Mouse (Mus musculus) frontal cortex, adult (tissue): ENCODE results near the gene Ccl21a.
"Not testable (repeated sequence)": the region's sequence is repeated elsewhere in the genome, so short reads cannot be mapped to it uniquely, and the experiment has no call there.

Experiments used
- ATAC-seq: cut with Nextera tagmentation; 2 replicates; pipeline ENCODE4 v1.9.2; 2017; ENCODE audit warnings: mild to moderate bottlenecking, moderate library complexity, mixed read lengths; ENCODE audit not compliant: low TSS enrichment

Gene Ccl21a

DNA sequence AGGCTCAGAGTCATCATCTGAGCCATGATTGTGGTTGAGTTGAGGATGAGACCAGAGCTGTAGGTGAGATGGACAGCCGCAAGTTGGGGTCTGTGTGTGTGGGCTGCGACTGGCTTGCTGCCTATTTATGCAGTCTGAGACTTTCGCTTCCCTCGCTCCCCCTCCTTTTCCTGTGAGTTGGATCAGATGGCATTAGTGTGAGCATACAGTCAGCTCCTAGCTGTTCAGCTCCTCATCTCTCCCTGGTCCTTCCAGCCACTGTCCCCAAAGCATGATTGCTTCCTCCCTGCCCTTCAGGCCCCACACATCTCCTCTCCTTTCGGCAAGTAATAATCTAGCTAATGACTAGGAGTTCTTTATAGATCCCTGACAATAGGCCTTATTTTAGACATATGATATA, at the start of gene Ccl21a:
Ccl21a (minus strand) TSS at position 101 of the 400 bp plus-strand sequence.
- not testable (repeated sequence) for ATAC-seq

DNA sequence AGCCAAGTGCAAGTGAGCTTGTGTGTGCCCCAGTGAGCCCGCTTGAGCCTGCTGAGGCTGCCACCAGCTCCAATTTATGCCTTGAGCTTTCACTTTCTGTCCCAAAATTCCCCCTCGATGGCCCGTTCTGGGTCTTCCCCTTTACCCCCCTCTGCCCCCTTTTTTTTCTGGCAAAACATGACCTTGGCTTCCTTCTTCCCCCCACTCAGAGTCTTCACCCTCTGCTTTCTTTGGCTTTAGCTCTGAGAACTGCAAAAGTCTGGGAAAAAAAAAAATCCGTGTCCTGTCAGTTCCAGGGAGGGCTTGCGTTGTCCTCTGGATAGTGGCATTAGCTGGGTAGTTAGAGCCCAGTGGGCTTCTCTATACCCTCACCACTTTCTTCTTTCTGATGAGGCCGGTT, 17.3 kb downstream of the Ccl21a start, which contains the start of gene Ccl19:
Ccl19 (minus strand) TSS at position 101 of the 400 bp plus-strand sequence.
- not testable (repeated sequence) for ATAC-seq

DNA sequence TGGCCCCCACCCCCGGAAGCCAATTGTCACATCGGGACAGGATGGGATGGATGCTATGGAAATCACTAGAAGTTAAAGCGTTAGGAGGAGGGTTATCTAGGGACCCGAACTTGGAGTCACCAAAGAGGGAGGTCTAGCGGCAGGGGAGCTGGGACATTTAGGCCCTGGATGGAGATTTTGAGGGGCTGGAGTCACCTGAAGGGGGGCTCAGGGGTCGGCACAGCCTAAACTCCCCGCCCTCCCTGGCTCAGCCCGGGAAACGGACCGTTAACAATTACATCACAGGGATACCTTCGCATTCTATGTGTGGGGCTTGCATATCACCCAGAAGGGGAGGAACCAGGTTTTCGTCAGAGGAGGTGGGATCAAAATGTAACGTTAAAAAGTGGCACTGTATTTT, 38.5 kb downstream of the Ccl21a start, which contains the start of gene 4930578G10Rik:
4930578G10Rik (plus strand) TSS at position 301 of the 400 bp plus-strand sequence.
- not testable (repeated sequence) for ATAC-seq
